Mouse (Mus musculus) limb, embryonic 14.5 days (tissue): ENCODE data around the gene Rfc1. TPM values are rescaled to one million over a fixed set of nuclear protein-coding genes. Genes with fewer than 3 reads are reported as not detected.

ENCODE experiments used
- ATAC-seq: fragments of 200-750 bp; cut with Nextera tagmentation; 2 replicates; pipeline ENCODE4 v1.8.0; 2017; ENCODE audit warnings: low read depth, moderate number of reproducible peaks, moderate TSS enrichment; ENCODE audit not compliant: low FRiP score
- DNase-seq: peaks from one replicate; pipeline ENCODE4 v3.0.0-alpha.2; 2015; ENCODE audit warnings: low spot score
- H3K27ac ChIP-seq: fragments of 300-500 bp; sonication (generic); replicated peaks from 2 replicates; pipeline ENCODE4 v1.5.1; 2014; ENCODE audit warnings: low read depth, mild to moderate bottlenecking, low read length, moderate library complexity, mixed read lengths
- H3K27me3 ChIP-seq: fragments of 300-500 bp; sonication (generic); 2 replicates; pipeline ENCODE4 v1.6.1; 2014; ENCODE audit warnings: low read length, mixed read lengths; ENCODE audit not compliant: control insufficient read depth, insufficient read depth
- H3K36me3 ChIP-seq: fragments of 300-500 bp; sonication (generic); 2 replicates; pipeline ENCODE4 v1.6.1; 2014; ENCODE audit warnings: mild to moderate bottlenecking, low read length, moderate library complexity, mixed read lengths; ENCODE audit not compliant: control insufficient read depth, insufficient read depth
- H3K4me1 ChIP-seq: fragments of 300-500 bp; sonication (generic); 2 replicates; pipeline ENCODE4 v1.6.1; 2014; ENCODE audit warnings: antibody characterized with exemption, low read length, mixed read lengths; ENCODE audit not compliant: control insufficient read depth, insufficient read depth
- H3K4me2 ChIP-seq: fragments of 300-500 bp; sonication (generic); replicated peaks from 2 replicates; pipeline ENCODE4 v1.6.1; 2014; ENCODE audit warnings: low read depth, mild to moderate bottlenecking, low read length, moderate library complexity; ENCODE audit not compliant: severe bottlenecking
- H3K4me3 ChIP-seq: fragments of 300-500 bp; sonication (generic); replicated peaks from 2 replicates; pipeline ENCODE4 v1.5.1; 2014; ENCODE audit warnings: low read length
- H3K9ac ChIP-seq: fragments of 300-500 bp; sonication (generic); 2 replicates; pipeline ENCODE4 v1.6.1; 2014; ENCODE audit warnings: mild to moderate bottlenecking, low read depth, low read length, moderate library complexity; ENCODE audit not compliant: severe bottlenecking
- H3K9me3 ChIP-seq: fragments of 300-500 bp; sonication (generic); 2 replicates; pipeline ENCODE4 v1.6.1; 2016; ENCODE audit warnings: low read length; ENCODE audit not compliant: control insufficient read depth
- POLR2A ChIP-seq: fragments of 200-500 bp; IDR thresholded peaks from 2 replicates; pipeline ENCODE4 v1.8.0; 2012; ENCODE audit warnings: inconsistent platforms, mild to moderate bottlenecking, moderate library complexity, borderline replicate concordance; ENCODE audit not compliant: insufficient read depth, insufficient read length; ENCODE audit errors: extremely low read depth
- WGBS: fragments of 180-500 bp; shearing (Covaris S2); extraction: QIAGEN DNeasy Blood & Tissue Kit; methylation state at CpG from one replicate; pipeline ENCODE4 v1.1.7; 2014; 5-methylcytosine and 5-hydroxymethylcytosine counted together
- polyA plus RNA-seq, 2 experiments: library from polyadenylated mRNA; depleted of rRNA in 1 of 2; stranded (reverse) in 1 of 2; unstranded in 1 of 2; fragments of >200 nt; fragmentation: Nextera tagmentation in 1 of 2; extraction: Ambion mirVana in 1 of 2; gene quantifications; 2 replicates each; pipeline versions ENCODE4 v1.2.1 to v1.2.3; 2012 to 2014

Rfc1 gene
- polyA plus RNA-seq, 2 experiments = 50.1 to 92.1 TPM

DNA sequence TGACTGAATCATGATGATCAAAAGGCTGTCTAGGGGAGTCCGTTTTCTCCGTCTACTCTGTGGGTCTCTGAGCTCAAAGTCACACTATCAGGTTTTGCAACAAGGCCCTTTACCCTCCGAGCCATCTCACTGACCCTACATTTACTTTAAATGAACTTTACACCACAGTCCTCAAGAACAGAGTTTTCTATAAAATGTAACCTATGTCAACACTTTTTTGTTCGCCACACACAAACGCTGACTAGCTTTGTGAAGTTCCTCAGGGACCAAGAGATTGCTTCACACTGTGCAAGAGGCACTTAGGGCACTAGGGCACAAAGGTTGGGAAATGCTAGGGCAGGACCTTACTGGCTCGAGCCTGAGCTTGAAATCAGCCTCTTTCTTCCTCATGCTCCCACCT lies 21.4 kb upstream of the Rfc1 start:
- Histone ChIP-seq H3K27me3 (no peaks in the 10 kb centered on the region), H3K9ac (no peak overlapping the region), H3K4me3 (no peak overlapping the region), H3K9me3 (no peaks in the 10 kb centered on the region), H3K4me2 (no peak overlapping the region), H3K27ac (no peak overlapping the region), H3K4me1 (no peaks in the 10 kb centered on the region), H3K36me3 (no peaks in the 10 kb centered on the region)
- ATAC-seq (no peak), DNase-seq (no peak)
- WGBS = 84% methylated on average over 6 of the region's 6 CpGs
- no peak for TF ChIP-seq POLR2A

DNA sequence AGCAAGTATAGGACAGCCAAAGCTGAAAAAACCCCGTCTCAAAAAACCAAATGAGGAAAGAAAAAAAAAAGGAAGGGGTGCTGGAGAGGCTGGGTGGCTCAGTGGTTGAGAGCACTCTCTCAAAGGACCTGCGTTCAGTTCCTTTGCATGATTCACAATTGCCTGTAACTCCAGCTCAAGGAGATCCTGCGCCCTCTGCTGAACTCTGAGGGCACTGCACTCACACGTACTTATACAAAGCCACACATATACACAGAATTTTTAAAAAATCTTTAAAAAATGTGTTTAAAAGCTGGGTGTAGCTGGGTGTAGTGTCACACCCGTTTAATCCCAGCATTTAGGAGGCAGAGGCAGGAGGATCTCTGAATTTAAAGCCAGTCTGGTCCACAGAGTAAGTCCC lies 19.5 kb upstream of the Rfc1 start:
- Histone ChIP-seq H3K36me3 (no peaks in the 10 kb centered on the region), H3K4me1 (no peaks in the 10 kb centered on the region), H3K27ac (no peak overlapping the region), H3K9me3 (no peaks in the 10 kb centered on the region), H3K4me2 (no peak overlapping the region), H3K4me3 (no peak overlapping the region), H3K27me3 (no peaks in the 10 kb centered on the region), H3K9ac (no peak overlapping the region)
- ATAC-seq (no peak), DNase-seq (no peak)
- 82% methylated on average over 5 of the region's 5 CpGs for WGBS
- TF ChIP-seq POLR2A = no peak

DNA sequence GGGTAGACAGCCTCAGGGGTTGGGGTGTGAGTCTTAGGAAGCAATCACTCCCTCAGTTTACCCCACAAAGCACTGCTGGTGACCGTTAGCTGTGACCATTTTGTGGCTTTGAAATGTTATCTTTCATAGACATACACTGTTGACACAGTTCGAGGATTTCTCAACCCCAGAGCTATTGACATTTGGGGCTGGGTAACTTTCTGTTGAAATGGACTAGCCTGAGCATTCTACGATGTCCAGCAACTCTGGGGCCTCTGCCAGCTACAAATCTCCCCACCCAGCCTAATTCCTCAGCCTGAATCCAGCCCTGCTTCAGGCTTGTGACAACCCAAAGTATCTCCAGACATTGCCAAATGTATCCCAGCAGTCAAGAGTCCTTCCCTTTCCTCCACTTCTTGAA lies 18.6 kb upstream of the Rfc1 start:
- Histone ChIP-seq H3K9ac (no peak overlapping the region), H3K36me3 (no peaks in the 10 kb centered on the region), H3K27me3 (no peaks in the 10 kb centered on the region), H3K27ac (no peak overlapping the region), H3K4me1 (no peaks in the 10 kb centered on the region), H3K4me2 (no peak overlapping the region), H3K9me3 (no peaks in the 10 kb centered on the region), H3K4me3 (no peak overlapping the region)
- DNase-seq (no peak), ATAC-seq (no peak)
- WGBS = 82% methylated on average over 3 of the region's 3 CpGs
- no peak for TF ChIP-seq POLR2A

DNA sequence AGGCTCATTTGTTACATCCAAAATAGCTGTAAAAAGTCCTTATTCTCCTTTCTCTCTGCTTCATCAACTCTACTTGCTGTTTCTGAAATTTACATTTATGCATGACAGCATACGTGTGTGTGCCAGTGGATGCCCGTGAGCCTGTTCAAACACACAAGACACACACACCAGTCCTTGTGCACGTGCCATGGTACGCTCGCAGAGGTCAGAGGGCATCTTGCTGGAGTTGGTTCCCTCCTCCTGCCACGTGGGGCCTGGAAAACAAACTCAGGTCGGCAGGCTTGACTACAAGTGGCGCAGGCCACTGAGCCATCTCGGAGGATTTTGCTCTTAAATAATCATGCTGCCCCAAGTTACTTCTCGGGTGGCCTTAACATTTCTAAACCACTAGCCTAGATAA lies 15.0 kb upstream of the Rfc1 start:
- 70% methylated on average over 10 of the region's 10 CpGs for WGBS
- Histone ChIP-seq H3K27ac (no peak overlapping the region), H3K4me3 (no peak overlapping the region), H3K4me2 (no peak overlapping the region), H3K4me1 (no peaks in the 10 kb centered on the region), H3K27me3 (no peaks in the 10 kb centered on the region), H3K9me3 (no peaks in the 10 kb centered on the region), H3K9ac (no peak overlapping the region), H3K36me3 (no peaks in the 10 kb centered on the region)
- no peak for ATAC-seq
- TF ChIP-seq POLR2A = no peak
- no peak for DNase-seq

DNA sequence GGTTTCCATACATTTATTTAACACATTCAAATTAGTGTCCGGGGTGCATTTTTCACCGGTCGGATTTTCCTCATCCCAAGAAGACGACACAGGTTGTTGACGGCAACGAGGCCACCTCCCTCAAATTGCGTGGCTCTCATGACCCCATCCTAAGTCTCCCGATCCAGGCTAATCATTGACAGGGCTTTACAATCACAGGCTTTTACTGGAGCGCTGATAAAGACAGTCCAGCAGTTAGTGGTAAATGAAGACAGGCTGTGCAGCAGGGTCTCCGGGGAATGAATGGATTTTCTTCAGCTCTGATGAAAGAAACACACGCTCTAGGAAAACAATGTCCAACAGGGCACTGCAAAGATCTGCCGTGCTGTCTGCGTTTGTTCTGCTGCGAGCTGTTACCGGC lies 12.7 kb upstream of the Rfc1 start, which contains the start of gene Klb:
Gene Klb (plus strand): TSS at position 147 of the 400 bp plus-strand sequence.
- H3K4me2 ChIP-seq = 0 out of 2 replicates have a peak within 1 kb of the TSS, but pooled peaks have one; percentile 26

DNA sequence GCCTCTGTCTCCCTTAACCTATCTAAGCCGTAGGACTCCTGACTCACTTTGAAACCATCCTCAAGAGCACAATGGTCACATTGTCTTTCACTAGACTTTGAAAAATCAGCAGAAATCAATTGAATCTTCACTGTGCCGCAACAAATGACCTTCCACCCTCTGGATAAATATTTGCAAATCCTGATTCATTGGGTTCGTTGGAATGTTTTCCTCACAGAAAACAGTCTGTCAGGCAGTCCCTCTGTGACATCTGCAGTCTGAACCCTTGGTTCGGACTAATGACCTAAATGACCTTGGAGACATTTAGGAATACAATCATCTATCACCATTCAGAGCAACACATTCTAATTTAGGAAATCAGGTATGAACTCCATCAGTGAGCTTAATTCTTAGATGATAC lies 4.7 kb upstream of the Rfc1 start:
- H3K36me3 ChIP-seq = no peaks in the 10 kb centered on the region
- no peaks in the 10 kb centered on the region for H3K27me3 ChIP-seq
- no peak overlapping the region for H3K27ac ChIP-seq
- no peaks in the 10 kb centered on the region for H3K9me3 ChIP-seq
- DNase-seq = no peak
- no peak for TF ChIP-seq POLR2A
- WGBS = 79% methylated on average over 4 of the region's 4 CpGs
- no peak overlapping the region for H3K4me3 ChIP-seq
- H3K9ac ChIP-seq = no peak overlapping the region
- no peaks in the 10 kb centered on the region for H3K4me1 ChIP-seq
- H3K4me2 ChIP-seq = no peak overlapping the region
- no peak for ATAC-seq

More for the DNA sequence above, 12.7 kb upstream of the Rfc1 start, which contains the start of gene Klb:
- ATAC-seq = no peak
- H3K36me3 ChIP-seq = no peaks in the 10 kb centered on the region
- H3K4me1 ChIP-seq = no peaks in the 10 kb centered on the region
- no peaks in the 10 kb centered on the region for H3K9me3 ChIP-seq
- WGBS = 55% methylated on average over 15 of the region's 15 CpGs
- TF ChIP-seq POLR2A = no peak
- no peak for DNase-seq
- no peaks in the 10 kb centered on the region for H3K27me3 ChIP-seq
- H3K4me3 ChIP-seq = no peak within 1 kb of the TSS
- peak within 1 kb of the TSS; percentile 2; the same call in 1 of the 2 replicates for H3K9ac ChIP-seq
- no peak within 1 kb of the TSS for H3K27ac ChIP-seq
